Mouse (Mus musculus) left cerebral cortex, postnatal 36 days (tissue): ENCODE data around the gene Kdm4a. TPM values are rescaled to one million over a fixed set of nuclear protein-coding genes. Genes with fewer than 3 reads are reported as not detected.

Experiments
- DNase-seq, 2 experiments: peaks; one replicate each; pipeline ENCODE4 v3.0.0; 2021 to 2022; ENCODE audit warnings: low spot score in 2 of 2, mixed read lengths in 1 of 2
- intact Hi-C: fragments of 180-260 bp; cut with DNase I; formaldehyde crosslinking; loops from one replicate; pipeline ENCODE4 v1.15.1; 2025
- total RNA-seq, 2 experiments: library from RNA; stranded (reverse); gene quantifications; 2 replicates each; pipeline ENCODE4 v1.2.3; 2021

The Kdm4a gene
- total RNA-seq = 10 to 100 TPM; 42.1 to 44.5 TPM

- intact Hi-C loops = no loop called here
- DNase-seq = peak; percentile 91 to 92
Observed at GRCm38 (mm10) chr4:118179467-118180300, at the start of gene Kdm4a. Gene Kdm4a (minus strand): TSS chr4:118180043.

- intact Hi-C loops = no loop called here
- no peak for DNase-seq
Observed at GRCm38 (mm10) chr4:118229035-118229770, 49.4 kb upstream of the Kdm4a start.

GRCm38 (mm10) chr4:118227398-118227797 is 47.6 kb upstream of the Kdm4a start:
- no peak for DNase-seq
- intact Hi-C loops = no loop called here

GRCm38 (mm10) chr4:118221261-118221660 is 41.4 kb upstream of the Kdm4a start:
- DNase-seq = no peak
- intact Hi-C loops = no loop called here

- DNase-seq = no peak
- intact Hi-C loops = no loop called here
Observed at GRCm38 (mm10) chr4:118220756-118221155, 40.9 kb upstream of the Kdm4a start.

GRCm38 (mm10) chr4:118219487-118219886 is 39.6 kb upstream of the Kdm4a start:
- intact Hi-C loops = loop anchor here (10.0 kb wide), 1 partner anchor 355 kb away; no protein-coding TSS in a partner anchor
- no peak for DNase-seq

- intact Hi-C loops = loop anchor here (10.0 kb wide), 1 partner anchor 356 kb away; no protein-coding TSS in a partner anchor
- no peak for DNase-seq
Observed at GRCm38 (mm10) chr4:118218521-118218920, 38.7 kb upstream of the Kdm4a start.

- intact Hi-C loops = loop anchor here (2.0 to 10.0 kb wide), 2 partner anchors 76 to 358 kb away; no protein-coding TSS in a partner anchor
Observed at GRCm38 (mm10) chr4:118216726-118217595, 37.1 kb upstream of the Kdm4a start.

GRCm38 (mm10) chr4:118214891-118215290 is 35.0 kb upstream of the Kdm4a start:
- intact Hi-C loops = loop anchor here (10.0 kb wide), 1 partner anchor 360 kb away; no protein-coding TSS in a partner anchor

More at GRCm38 (mm10) chr4:118216726-118217595, 37.1 kb upstream of the Kdm4a start:
- peak; percentile 29 to 58 for DNase-seq

GRCm38 (mm10) chr4:118206918-118207640 is 27.2 kb upstream of the Kdm4a start:
- DNase-seq = no peak
- intact Hi-C loops = no loop called here

More at GRCm38 (mm10) chr4:118214891-118215290, 35.0 kb upstream of the Kdm4a start:
- DNase-seq = no peak

GRCm38 (mm10) chr4:118205906-118206305 is 26.1 kb upstream of the Kdm4a start:
- DNase-seq = no peak
- intact Hi-C loops = no loop called here

GRCm38 (mm10) chr4:118199093-118199492 is 19.2 kb upstream of the Kdm4a start:
- intact Hi-C loops = no loop called here
- no peak for DNase-seq

GRCm38 (mm10) chr4:118198606-118199005 is 18.8 kb upstream of the Kdm4a start:
- intact Hi-C loops = no loop called here
- DNase-seq = no peak

- peak; percentile 33 to 44 for DNase-seq
- intact Hi-C loops = no loop called here
Observed at GRCm38 (mm10) chr4:118196185-118196584, 16.3 kb upstream of the Kdm4a start.

- intact Hi-C loops = no loop called here
- no peak for DNase-seq
Observed at GRCm38 (mm10) chr4:118180301-118181080, 648 bp upstream of the Kdm4a start.

GRCm38 (mm10) chr4:118178952-118179466 is 834 bp downstream of the Kdm4a start:
- DNase-seq = no peak
- intact Hi-C loops = no loop called here

GRCm38 (mm10) chr4:118172461-118172860 is 7.4 kb downstream of the Kdm4a start:
- no peak for DNase-seq
- intact Hi-C loops = no loop called here

GRCm38 (mm10) chr4:118171006-118171405 is 8.8 kb downstream of the Kdm4a start:
- intact Hi-C loops = no loop called here
- DNase-seq = no peak
